Mouse (Mus musculus): ENCODE measurements around the gene 1700056E22Rik. TPM values are rescaled to one million over a fixed set of nuclear protein-coding genes. Genes with fewer than 3 reads are reported as not detected.

Gene 1700056E22Rik
- polyA plus RNA-seq (2016; fragmentation: Nextera tagmentation; extraction: Ambion mirVana), result 1.6 TPM in 2 replicates

- WGBS, result under 1% methylated on average over 38 of the region's 38 CpGs
- Histone ChIP-seq H3K27ac (peak within 1 kb of the TSS; percentile 99), H3K4me1 (replicated peaks) (peaks cover 34% of the 10 kb centered on the region), H3K9me3 (no peaks in the 10 kb centered on the region), H3K36me3 (peaks cover 20% of the 10 kb centered on the region), H3K4me3 (peak within 1 kb of the TSS; percentile 85), H3K27me3 (ENCODE audit: insufficient read depth, poor library complexity, severe bottlenecking) (0 out of 2 replicates have a peak, but pooled peaks cover 3% of the 10 kb centered on the region)
- peak; percentile 99 for DNase-seq (ENCODE audit: low spot score)
Measured at GRCm38 (mm10) chr1:184034011-184034557, at the start of gene 1700056E22Rik. Gene 1700056E22Rik (minus strand): TSS chr1:184034301.

DNA sequence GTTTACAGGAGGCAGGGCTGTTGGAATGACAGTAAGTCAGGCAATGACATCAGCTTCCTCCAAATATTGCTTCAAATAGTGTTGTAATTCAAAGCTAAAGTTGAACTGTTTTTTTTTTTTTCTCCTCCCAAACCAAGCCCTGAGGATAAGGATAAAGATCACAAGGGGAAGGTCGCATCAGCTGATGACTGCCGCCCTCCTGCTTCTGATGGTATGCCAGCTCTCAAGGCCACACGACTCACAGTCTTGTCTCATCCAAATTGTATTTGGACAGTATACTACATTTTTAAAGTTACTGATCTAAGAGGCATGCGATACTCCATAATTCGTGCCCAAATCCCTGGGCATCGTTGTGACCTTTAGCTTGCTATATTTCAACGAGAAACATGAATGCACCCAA lies 49.1 kb upstream of the 1700056E22Rik start:
- Histone ChIP-seq H3K27ac (no peak overlapping the region), H3K9me3 (no peaks in the 10 kb centered on the region), H3K36me3 (no peaks in the 10 kb centered on the region), H3K4me3 (no peak overlapping the region), H3K4me1 (replicated peaks) (no peaks in the 10 kb centered on the region), H3K27me3 (ENCODE audit: insufficient read depth, poor library complexity, severe bottlenecking) (no peaks in the 10 kb centered on the region)
- DNase-seq (ENCODE audit: low spot score), result no peak
- 86% methylated on average over 7 of the region's 7 CpGs for WGBS

- no peak for DNase-seq (ENCODE audit: low spot score)
- Histone ChIP-seq H3K9me3 (no peaks in the 10 kb centered on the region), H3K4me1 (replicated peaks) (no peaks in the 10 kb centered on the region), H3K4me3 (no peak overlapping the region), H3K27me3 (ENCODE audit: insufficient read depth, poor library complexity, severe bottlenecking) (no peaks in the 10 kb centered on the region), H3K36me3 (no peaks in the 10 kb centered on the region), H3K27ac (no peak overlapping the region)
- 89% methylated on average over 3 of the region's 3 CpGs for WGBS
Measured at GRCm38 (mm10) chr1:184082661-184083060, 48.6 kb upstream of the 1700056E22Rik start.

DNA sequence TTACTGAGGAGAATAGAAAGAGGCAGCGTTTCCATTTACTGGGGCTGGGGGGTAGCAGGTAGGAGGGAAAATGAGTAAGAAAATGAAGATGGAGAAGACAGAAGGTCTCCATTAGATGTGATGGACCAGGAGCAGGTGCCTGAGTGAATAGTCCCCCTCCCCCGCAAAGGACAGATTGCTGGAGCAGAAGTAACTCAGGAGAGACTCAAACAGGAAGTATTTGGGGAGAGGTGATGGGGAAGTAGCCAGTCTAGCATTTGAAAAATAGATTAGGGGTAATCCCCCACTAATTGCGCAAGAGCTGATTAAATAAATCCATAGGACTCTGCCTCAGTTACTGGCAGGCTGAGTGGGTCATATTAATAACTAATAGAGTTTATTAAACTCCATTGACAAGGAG lies 45.2 kb upstream of the 1700056E22Rik start:
- H3K4me1 ChIP-seq (replicated peaks), result no peaks in the 10 kb centered on the region
- no peaks in the 10 kb centered on the region for H3K27me3 ChIP-seq (ENCODE audit: insufficient read depth, poor library complexity, severe bottlenecking)
- H3K9me3 ChIP-seq, result no peaks in the 10 kb centered on the region
- H3K27ac ChIP-seq, result no peak overlapping the region
- WGBS, result 95% methylated on average over 3 of the region's 3 CpGs
- peaks cover 2% of the 10 kb centered on the region for H3K36me3 ChIP-seq
- H3K4me3 ChIP-seq, result no peak overlapping the region
- DNase-seq (ENCODE audit: low spot score), result no peak

- no peaks in the 10 kb centered on the region for H3K9me3 ChIP-seq
- no peaks in the 10 kb centered on the region for H3K27me3 ChIP-seq (ENCODE audit: insufficient read depth, poor library complexity, severe bottlenecking)
- 78% methylated on average over 2 of the region's 2 CpGs for WGBS
- no peak overlapping the region for H3K27ac ChIP-seq
- no peak overlapping the region for H3K4me3 ChIP-seq
- DNase-seq (ENCODE audit: low spot score), result no peak
- peaks cover 22% of the 10 kb centered on the region for H3K36me3 ChIP-seq
- H3K4me1 ChIP-seq (replicated peaks), result no peaks in the 10 kb centered on the region
Measured at GRCm38 (mm10) chr1:184076756-184077155, 42.7 kb upstream of the 1700056E22Rik start.

GRCm38 (mm10) chr1:184076065-184076464 lies 42.0 kb upstream of the 1700056E22Rik start:
- H3K4me3 ChIP-seq, result no peak overlapping the region
- 90% methylated on average over 6 of the region's 6 CpGs for WGBS
- no peak overlapping the region for H3K27ac ChIP-seq
- no peak for DNase-seq (ENCODE audit: low spot score)
- no peaks in the 10 kb centered on the region for H3K9me3 ChIP-seq
- peaks cover 29% of the 10 kb centered on the region for H3K36me3 ChIP-seq
- H3K4me1 ChIP-seq (replicated peaks), result no peaks in the 10 kb centered on the region
- no peaks in the 10 kb centered on the region for H3K27me3 ChIP-seq (ENCODE audit: insufficient read depth, poor library complexity, severe bottlenecking)

GRCm38 (mm10) chr1:184068971-184069370 lies 34.9 kb upstream of the 1700056E22Rik start:
- Histone ChIP-seq H3K27me3 (ENCODE audit: insufficient read depth, poor library complexity, severe bottlenecking) (no peaks in the 10 kb centered on the region), H3K4me3 (no peak overlapping the region), H3K4me1 (replicated peaks) (peaks cover 29% of the 10 kb centered on the region), H3K27ac (no peak overlapping the region), H3K36me3 (peaks cover 46% of the 10 kb centered on the region), H3K9me3 (no peaks in the 10 kb centered on the region)
- DNase-seq (ENCODE audit: low spot score), result no peak
- 96% methylated on average over 12 of the region's 12 CpGs for WGBS

DNA sequence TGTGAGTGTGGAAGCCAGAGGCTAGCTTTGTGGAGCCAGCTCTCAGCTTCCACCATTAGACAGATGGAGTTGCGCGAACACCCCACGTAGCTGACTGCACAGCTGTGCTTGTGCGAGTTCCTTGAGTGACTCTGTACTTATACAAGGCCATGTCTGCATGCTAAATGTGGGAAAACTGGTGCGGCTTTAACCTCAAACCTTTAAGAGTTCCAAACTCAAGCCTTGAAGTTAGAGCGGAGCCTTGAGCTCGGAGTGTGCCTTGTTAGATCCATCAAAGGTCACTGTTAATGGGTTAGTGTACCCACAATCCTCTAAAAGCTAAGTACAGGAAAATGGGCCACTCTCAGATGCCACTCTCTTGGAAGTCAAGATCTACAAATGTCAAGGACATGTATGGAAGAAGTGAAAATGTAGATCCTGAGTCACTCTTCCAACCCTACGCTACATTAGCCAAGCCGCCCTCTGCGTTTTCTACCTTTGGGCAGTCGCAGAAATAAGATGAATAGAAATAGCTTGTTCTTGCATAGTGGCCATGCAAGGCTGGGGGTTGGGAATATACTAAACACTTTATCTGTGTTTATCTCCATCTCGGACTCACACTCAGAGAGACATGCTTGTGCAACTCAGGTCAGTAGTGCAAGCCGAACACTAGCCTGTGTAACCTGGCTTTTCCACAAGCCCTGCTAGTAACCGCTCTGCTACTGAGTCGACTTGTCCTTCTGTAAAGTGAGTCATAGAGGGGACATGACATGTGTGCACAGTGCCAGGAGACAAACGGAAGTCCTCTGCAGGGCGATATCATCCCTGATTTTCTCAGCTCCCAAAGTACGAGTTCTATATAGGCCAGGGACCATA lies 33.8 kb upstream of the 1700056E22Rik start:
- Histone ChIP-seq H3K9me3 (no peaks in the 10 kb centered on the region), H3K4me3 (no peak overlapping the region), H3K36me3 (peaks cover 36% of the 10 kb centered on the region), H3K4me1 (replicated peaks) (peaks cover 29% of the 10 kb centered on the region), H3K27ac (no peak overlapping the region), H3K27me3 (ENCODE audit: insufficient read depth, poor library complexity, severe bottlenecking) (no peaks in the 10 kb centered on the region)
- 95% methylated on average over 18 of the region's 18 CpGs for WGBS
- DNase-seq (ENCODE audit: low spot score), result no peak

GRCm38 (mm10) chr1:184066460-184067287 lies 32.6 kb upstream of the 1700056E22Rik start:
- no peaks in the 10 kb centered on the region for H3K9me3 ChIP-seq
- 65% methylated on average over 11 of the region's 11 CpGs for WGBS
- no peak overlapping the region for H3K4me3 ChIP-seq
- H3K36me3 ChIP-seq, result peaks cover 28% of the 10 kb centered on the region
- H3K4me1 ChIP-seq (replicated peaks), result peaks cover 29% of the 10 kb centered on the region
- H3K27me3 ChIP-seq (ENCODE audit: insufficient read depth, poor library complexity, severe bottlenecking), result no peaks in the 10 kb centered on the region
- H3K27ac ChIP-seq, result peak overlapping the region; percentile 87
- no peak for DNase-seq (ENCODE audit: low spot score)

DNA sequence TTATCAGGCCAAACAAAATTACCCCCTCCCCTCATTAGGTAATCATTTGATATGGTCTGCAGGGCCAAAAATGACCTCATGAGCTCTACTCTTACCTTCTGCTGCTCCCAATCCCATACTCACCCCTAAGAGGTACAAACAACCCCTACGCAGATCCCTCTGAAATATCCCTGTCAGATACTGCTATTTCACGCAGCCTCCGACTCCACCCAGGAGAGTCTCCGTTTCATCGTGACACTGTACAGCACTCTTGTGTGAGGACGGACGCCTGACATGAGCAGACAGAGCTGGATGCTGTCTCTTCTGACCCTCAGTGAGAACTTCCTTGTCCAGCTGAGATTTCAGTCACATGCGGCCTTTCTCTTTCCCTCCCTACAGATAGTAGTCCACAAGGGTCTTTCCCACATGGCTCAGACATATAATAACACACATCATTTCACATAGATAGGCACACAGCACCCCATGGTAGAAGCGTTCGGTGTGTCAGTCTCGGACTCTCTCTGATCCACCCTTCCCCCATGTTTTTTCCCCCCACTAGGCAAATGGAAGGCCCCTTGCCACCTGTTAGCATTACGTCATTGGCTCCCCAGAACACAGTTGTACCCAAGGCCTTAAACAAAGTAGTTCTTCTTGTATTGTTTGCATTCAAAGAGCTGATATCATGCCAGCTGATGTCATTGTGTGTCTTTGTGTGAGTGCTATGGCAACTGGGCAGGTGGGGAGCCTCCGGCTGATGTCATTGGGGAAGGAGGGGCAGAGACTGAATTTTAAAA lies 31.7 kb upstream of the 1700056E22Rik start:
- WGBS, result 70% methylated on average over 13 of the region's 13 CpGs
- peak overlapping the region; percentile 87 for H3K27ac ChIP-seq
- DNase-seq (ENCODE audit: low spot score), result peak; percentile 47
- no peak overlapping the region for H3K4me3 ChIP-seq
- H3K27me3 ChIP-seq (ENCODE audit: insufficient read depth, poor library complexity, severe bottlenecking), result no peaks in the 10 kb centered on the region
- H3K36me3 ChIP-seq, result peaks cover 19% of the 10 kb centered on the region
- no peaks in the 10 kb centered on the region for H3K9me3 ChIP-seq
- peaks cover 33% of the 10 kb centered on the region for H3K4me1 ChIP-seq (replicated peaks)

- Histone ChIP-seq H3K4me1 (replicated peaks) (peaks cover 33% of the 10 kb centered on the region), H3K36me3 (peaks cover 9% of the 10 kb centered on the region), H3K27me3 (ENCODE audit: insufficient read depth, poor library complexity, severe bottlenecking) (no peaks in the 10 kb centered on the region), H3K4me3 (no peak overlapping the region), H3K9me3 (no peaks in the 10 kb centered on the region), H3K27ac (0 out of 2 replicates have a peak overlapping the region, but pooled peaks have one; percentile 40)
- WGBS, result 81% methylated on average over 7 of the region's 7 CpGs
- DNase-seq (ENCODE audit: low spot score), result no peak
Measured at GRCm38 (mm10) chr1:184064306-184064705, 30.2 kb upstream of the 1700056E22Rik start.

GRCm38 (mm10) chr1:184061901-184062300 lies 27.8 kb upstream of the 1700056E22Rik start:
- Histone ChIP-seq H3K36me3 (no peaks in the 10 kb centered on the region), H3K4me3 (no peak overlapping the region), H3K27me3 (ENCODE audit: insufficient read depth, poor library complexity, severe bottlenecking) (no peaks in the 10 kb centered on the region), H3K4me1 (replicated peaks) (peaks cover 30% of the 10 kb centered on the region), H3K9me3 (no peaks in the 10 kb centered on the region), H3K27ac (no peak overlapping the region)
- 78% methylated on average over 1 of the region's 1 CpGs for WGBS
- DNase-seq (ENCODE audit: low spot score), result no peak
